Mouse (Mus musculus) spleen, adult 2 months (tissue): ENCODE measurements around the gene Mllt6. TPM values are rescaled to one million over a fixed set of nuclear protein-coding genes. Genes with fewer than 3 reads are reported as not detected.

Experiments
- DNase-seq, 2 experiments: peaks; one replicate each; pipeline versions ENCODE4 v3.0.0 to v3.0.0-alpha.2; 2012 to 2021; ENCODE audit warnings: low spot score in 2 of 2, low read depth in 1 of 2
- H3K27ac ChIP-seq: fragments of 200-500 bp; 2 replicates; pipeline ENCODE4 v1.5.1; 2012; ENCODE audit warnings: low read length, inconsistent platforms; ENCODE audit not compliant: insufficient read depth
- H3K27me3 ChIP-seq: fragments of 200-500 bp; 2 replicates; pipeline ENCODE4 v1.6.1; 2012; ENCODE audit warnings: mild to moderate bottlenecking, moderate library complexity, low read length, inconsistent platforms; ENCODE audit not compliant: control insufficient read depth, insufficient read depth
- H3K36me3 ChIP-seq: fragments of 200-500 bp; 2 replicates; pipeline ENCODE4 v1.6.1; 2012; ENCODE audit warnings: mild to moderate bottlenecking, low read length, inconsistent platforms; ENCODE audit not compliant: control insufficient read depth, insufficient read depth
- H3K4me1 ChIP-seq: fragments of 200-500 bp; 2 replicates; pipeline ENCODE4 v1.6.1; 2011; ENCODE audit warnings: inconsistent platforms; ENCODE audit not compliant: control insufficient read depth, insufficient read depth, insufficient read length
- H3K4me3 ChIP-seq: fragments of 200-500 bp; 2 replicates; pipeline ENCODE4 v1.5.1; 2011; ENCODE audit warnings: mild to moderate bottlenecking, inconsistent platforms; ENCODE audit not compliant: insufficient read depth, insufficient read length; ENCODE audit errors: extremely low read depth
- CTCF ChIP-seq: fragments of 200-500 bp; IDR thresholded peaks from 2 replicates; pipeline ENCODE4 v1.5.1; 2011; ENCODE audit warnings: mild to moderate bottlenecking, inconsistent platforms; ENCODE audit not compliant: insufficient read depth, insufficient read length, insufficient replicate concordance; ENCODE audit errors: extremely low read depth
- POLR2A ChIP-seq: fragments of 200-500 bp; IDR thresholded peaks from 2 replicates; pipeline ENCODE4 v1.6.1; 2011; ENCODE audit warnings: low read depth, low read length, inconsistent platforms
- whole genome bisulfite sequencing: fragments of 180-500 bp; shearing (Covaris S2); methylation state at CpG from one replicate; pipeline ENCODE4 v1.1.7; 2018; 5-methylcytosine and 5-hydroxymethylcytosine counted together
- polyA plus RNA-seq: library from polyadenylated mRNA; depleted of rRNA; stranded (reverse); fragments of >200 nt; gene quantifications from 2 replicates; pipeline ENCODE4 v1.2.3, GENCODE M21; 2012

Mllt6 gene
- polyA plus RNA-seq, 1 experiment: 65.8 TPM

DNA sequence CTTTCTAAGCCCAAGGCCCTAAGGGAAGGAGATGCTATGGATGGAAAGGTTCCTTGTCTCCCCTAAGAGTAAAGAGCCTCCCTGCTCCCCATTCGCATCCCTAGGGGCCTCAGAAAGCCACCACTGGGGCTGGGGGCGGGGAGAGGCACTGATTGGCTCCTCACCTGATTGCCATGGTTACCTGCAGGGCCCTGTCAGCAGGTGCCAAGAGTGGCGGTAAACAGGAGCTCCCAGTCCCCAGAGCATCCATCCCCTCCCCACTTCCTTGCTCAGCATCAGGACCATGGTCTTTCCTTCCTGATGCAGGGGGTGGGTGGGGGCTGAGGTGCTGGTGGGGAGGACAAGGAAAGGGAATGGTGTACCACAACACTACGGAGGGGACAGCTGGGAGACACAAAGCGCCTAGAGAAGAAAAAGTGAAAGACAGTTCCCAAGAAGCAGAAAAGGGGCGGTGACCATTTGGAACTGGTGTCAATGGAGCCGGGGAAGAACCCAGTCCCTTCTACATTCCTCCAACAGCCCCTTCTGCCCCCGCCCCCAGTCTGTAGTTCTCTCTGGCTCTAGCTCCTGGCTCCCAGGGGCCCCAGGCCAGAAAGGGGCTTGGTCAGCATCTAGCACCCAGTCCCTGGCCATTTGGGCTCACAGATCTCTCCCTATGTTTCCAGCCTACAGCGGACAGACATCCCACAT is 32.6 kb downstream of the Mllt6 start:
- DNase-seq: no peak
- WGBS: 82% methylated on average over 9 of the region's 9 CpGs
- H3K36me3 ChIP-seq: 0 out of 2 replicates have a peak, but pooled peaks cover 1% of the 10 kb centered on the region
- H3K4me1 ChIP-seq: peaks cover 11% of the 10 kb centered on the region; the same call in 1 of the 2 replicates
- no peak for TF ChIP-seq CTCF
- TF ChIP-seq POLR2A: no peak
- H3K27me3 ChIP-seq: peaks cover 13% of the 10 kb centered on the region
- no peak overlapping the region for H3K27ac ChIP-seq
- no peak overlapping the region for H3K4me3 ChIP-seq

DNA sequence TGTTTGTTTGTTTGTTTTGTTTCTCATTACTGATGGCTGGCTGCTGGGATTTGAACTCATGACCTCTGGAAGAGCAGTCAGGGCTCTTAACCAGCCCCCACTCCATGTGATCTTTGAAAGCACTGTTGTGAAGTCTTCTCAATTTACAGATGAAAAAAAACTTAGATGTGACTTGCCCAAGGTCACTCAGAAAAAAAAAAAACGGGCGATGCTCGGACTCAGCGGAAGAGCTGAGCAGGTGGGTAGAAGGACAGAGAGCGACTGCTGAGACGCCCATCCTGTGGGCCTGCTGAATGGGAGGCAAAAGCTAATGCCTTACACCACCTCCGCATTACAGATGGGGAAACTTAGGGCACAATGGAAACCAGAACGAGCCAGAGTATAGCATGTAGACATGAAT is 33.5 kb downstream of the Mllt6 start:
- Histone ChIP-seq H3K36me3 (no peaks in the 10 kb centered on the region), H3K27ac (no peak overlapping the region), H3K27me3 (peaks cover 13% of the 10 kb centered on the region), H3K4me1 (peaks cover 11% of the 10 kb centered on the region; the same call in 1 of the 2 replicates), H3K4me3 (no peak overlapping the region)
- no peak for DNase-seq
- no peak for TF ChIP-seq POLR2A
- TF ChIP-seq CTCF: no peak
- WGBS: 95% methylated on average over 8 of the region's 8 CpGs

DNA sequence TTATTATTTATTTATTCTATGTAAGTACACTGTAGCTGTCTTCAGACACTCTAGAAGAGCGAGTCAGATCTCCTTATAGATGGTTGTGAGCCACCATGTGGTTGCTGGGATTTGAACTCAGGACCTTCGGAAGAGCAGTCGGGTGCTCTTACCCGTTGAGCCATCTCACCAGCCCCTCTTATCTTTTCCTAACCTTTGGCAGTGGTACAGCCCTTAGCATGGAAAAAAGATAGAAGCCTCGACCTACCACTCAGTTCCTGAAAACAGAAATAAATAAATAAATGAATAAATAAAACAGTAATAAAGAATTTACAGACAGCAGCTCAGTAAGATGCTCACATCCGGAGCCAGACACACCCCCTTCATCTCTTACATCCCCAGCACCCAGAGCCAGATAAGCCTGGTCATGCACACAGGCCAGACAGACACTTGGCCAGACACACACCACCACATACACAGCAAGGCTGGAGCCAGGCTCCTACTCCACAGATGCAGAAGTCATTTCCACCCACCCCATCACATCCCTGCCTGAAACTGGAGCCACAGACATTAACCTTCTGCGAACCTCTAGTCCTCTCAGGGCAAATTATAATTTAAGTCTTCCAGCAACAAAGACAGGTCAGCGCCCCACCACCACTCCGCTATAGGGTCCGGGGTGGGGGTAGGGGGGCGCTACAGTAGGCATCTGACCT is 34.1 kb downstream of the Mllt6 start:
- Histone ChIP-seq H3K4me3 (no peak overlapping the region), H3K27me3 (peaks cover 13% of the 10 kb centered on the region)

DNA sequence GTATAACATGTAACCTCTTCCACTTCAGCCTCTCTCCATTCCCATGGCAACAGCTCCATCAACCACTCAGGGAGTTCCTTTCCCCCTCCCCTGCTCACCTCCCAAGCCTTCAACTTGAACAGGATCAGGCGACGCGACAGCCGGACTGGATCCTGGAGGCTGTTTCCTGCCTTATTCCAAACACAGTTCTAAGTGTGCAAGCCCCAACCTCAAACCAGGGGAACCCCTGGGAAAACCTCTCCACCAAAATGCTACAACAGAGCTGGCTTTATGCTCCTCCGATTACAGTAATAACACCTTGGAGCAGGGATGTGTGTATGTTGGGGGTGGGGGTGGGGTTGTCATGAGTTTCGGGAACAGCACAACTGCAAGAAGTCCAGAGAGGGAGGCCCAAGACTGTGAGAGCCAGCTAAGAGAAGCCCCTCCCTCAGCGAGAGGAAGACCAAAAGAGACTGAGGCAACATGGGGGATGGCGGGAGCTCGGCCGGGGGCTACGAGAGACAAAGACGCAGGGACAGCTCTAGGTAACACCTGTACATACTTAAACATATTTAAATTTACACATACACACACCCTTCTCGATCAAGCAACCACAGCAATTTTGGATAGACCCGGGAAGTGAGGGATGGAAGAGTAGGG is 34.8 kb downstream of the Mllt6 start:
- DNase-seq: no peak
- no peak overlapping the region for H3K4me3 ChIP-seq
- peaks cover 11% of the 10 kb centered on the region; the same call in 1 of the 2 replicates for H3K4me1 ChIP-seq
- TF ChIP-seq POLR2A: no peak
- TF ChIP-seq CTCF: no peak
- H3K36me3 ChIP-seq: no peaks in the 10 kb centered on the region
- no peak overlapping the region for H3K27ac ChIP-seq
- H3K27me3 ChIP-seq: peaks cover 13% of the 10 kb centered on the region
- 68% methylated on average over 14 of the region's 14 CpGs for WGBS

More for the DNA sequence above, 34.1 kb downstream of the Mllt6 start:
- 82% methylated on average over 11 of the region's 11 CpGs for WGBS
- H3K36me3 ChIP-seq: no peaks in the 10 kb centered on the region
- H3K27ac ChIP-seq: no peak overlapping the region
- TF ChIP-seq CTCF (no peak), POLR2A (no peak)
- DNase-seq: no peak
- peaks cover 11% of the 10 kb centered on the region; the same call in 1 of the 2 replicates for H3K4me1 ChIP-seq

DNA sequence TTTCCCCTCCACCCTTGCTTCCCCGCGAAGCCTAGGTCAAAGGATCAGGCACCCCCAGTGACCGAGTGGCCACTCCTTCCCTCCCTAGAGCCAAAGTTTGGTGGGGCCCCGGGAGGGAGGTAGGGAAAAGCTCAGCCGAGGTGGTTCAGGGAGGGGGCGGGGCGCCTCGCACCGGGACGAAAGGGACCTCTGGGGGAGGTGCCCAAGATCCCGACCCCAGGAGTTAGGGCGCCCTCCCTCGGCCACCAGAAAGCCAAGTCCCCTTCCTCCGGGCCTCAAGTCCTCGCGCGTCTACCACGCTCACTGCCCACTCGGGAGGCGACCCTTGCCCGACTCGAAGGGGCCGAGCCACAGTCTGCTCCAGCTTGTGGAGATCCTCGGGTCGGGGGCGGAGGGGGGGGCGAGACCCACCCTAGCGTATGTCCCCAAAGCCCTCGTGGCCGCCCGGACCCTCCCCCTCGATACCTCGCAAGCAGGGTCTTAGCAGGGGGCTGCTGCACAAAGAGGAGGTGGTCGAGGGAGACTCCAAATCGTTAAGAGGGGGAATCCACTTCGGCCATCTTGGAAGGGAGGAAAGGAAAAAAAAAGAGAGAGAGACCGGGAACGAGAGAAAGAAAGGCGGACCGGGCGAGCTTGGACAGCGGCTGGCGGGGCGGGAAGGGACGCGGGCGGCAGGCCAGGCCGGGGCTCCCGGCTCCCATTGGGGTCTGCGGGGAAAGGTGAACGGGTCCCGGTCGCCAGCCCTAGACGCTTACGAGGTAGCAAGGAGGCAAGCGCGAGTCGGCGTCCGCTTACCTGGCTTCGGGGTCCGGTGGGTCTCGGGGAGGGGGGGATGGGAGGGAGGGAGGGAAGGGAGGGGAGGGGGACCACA is 35.8 kb downstream of the Mllt6 start:
- Histone ChIP-seq H3K4me1 (peaks cover 13% of the 10 kb centered on the region; the same call in 1 of the 2 replicates), H3K27me3 (peaks cover 13% of the 10 kb centered on the region), H3K27ac (no peak overlapping the region), H3K4me3 (peak overlapping the region; percentile 58; the same call in 1 of the 2 replicates), H3K36me3 (no peaks in the 10 kb centered on the region)
- under 1% methylated on average over 58 of the region's 63 CpGs for WGBS
- DNase-seq: no peak
- no peak for TF ChIP-seq CTCF
- TF ChIP-seq POLR2A: no peak

DNA sequence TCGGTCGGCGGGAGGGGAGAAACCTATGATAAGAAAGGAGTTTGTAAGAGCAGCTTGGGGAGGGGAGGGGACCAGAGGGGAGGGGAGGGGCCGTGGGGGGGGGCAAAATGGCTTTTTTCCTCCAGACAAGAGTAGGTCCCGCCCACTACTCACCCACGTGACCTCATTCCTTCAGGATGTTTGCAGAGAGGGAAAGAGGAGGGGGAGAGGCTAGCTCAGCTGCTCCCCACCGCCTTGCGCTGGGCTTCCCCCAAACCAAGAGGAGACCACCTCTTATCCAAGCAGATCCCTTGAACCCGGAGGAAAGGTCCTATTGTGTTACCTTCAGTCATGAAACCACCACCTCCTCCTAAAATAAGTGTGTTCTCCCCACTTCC is 36.4 kb downstream of the Mllt6 start:
- TF ChIP-seq POLR2A: no peak
- no peak for TF ChIP-seq CTCF
- DNase-seq: no peak
- no peaks in the 10 kb centered on the region for H3K36me3 ChIP-seq
- H3K4me1 ChIP-seq: peaks cover 13% of the 10 kb centered on the region; the same call in 1 of the 2 replicates
- H3K4me3 ChIP-seq: peak overlapping the region; percentile 58
- H3K27me3 ChIP-seq: peaks cover 13% of the 10 kb centered on the region
- peak overlapping the region; percentile 21 for H3K27ac ChIP-seq
- WGBS: 0% methylated on average over 5 of the region's 9 CpGs
